Mouse (Mus musculus) lung, postnatal 0 days (tissue): ENCODE data around the gene Fpgs.

ENCODE experiments used
- CTCF ChIP-seq: IDR thresholded peaks from 2 replicates; pipeline ENCODE4 v1.5.1; 2016; ENCODE audit warnings: antibody characterized with exemption, mild to moderate bottlenecking
- EP300 ChIP-seq: IDR thresholded peaks from 2 replicates; pipeline ENCODE4 v1.6.1; 2016; ENCODE audit warnings: antibody characterized with exemption, mild to moderate bottlenecking, control low read depth

DNA sequence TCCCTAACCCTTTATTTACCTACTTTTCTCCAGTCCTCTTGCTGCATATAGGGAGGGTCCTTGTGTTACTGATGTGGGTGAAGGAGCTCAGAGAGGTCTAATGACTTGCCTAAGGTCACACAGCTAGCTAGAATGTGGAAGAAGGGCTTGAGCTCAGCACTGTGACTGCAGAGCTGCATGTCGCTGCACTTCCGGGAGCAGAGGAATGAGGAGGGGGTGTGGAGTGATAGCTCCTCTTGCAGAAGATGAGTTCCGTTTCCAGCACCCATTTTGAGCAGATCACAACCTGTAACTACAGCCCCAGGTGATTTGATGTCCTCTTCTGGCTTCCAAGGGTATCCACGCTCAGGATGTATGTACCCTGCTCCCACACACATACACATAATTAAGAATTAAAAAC is 20.2 kb upstream of the Fpgs start:
- TF ChIP-seq CTCF (no peak), EP300 (no peak)
